Mouse (Mus musculus) heart, embryonic 12.5 days (tissue): ENCODE measurements at regions not wholly inside any gene's neighbourhood (a gene's known extent, or its start where the extent isn't known, plus 50 kb on each side); places are given as distances from the start of the nearest gene placed in this dataset.

ENCODE experiments used
- ATAC-seq: fragments of 200-750 bp; cut with Nextera tagmentation; 2 replicates; pipeline ENCODE4 v1.8.0; 2017; ENCODE audit warnings: moderate TSS enrichment, moderate library complexity; ENCODE audit not compliant: insufficient number of reproducible peaks, low FRiP score
- H3K27ac ChIP-seq: fragments of 300-500 bp; sonication (generic); 2 replicates; pipeline ENCODE4 v1.5.1; 2016; ENCODE audit warnings: mild to moderate bottlenecking, moderate library complexity; ENCODE audit not compliant: poor library complexity, severe bottlenecking
- H3K27me3 ChIP-seq: fragments of 300-500 bp; sonication (generic); replicated peaks from 2 replicates; pipeline ENCODE4 v1.6.1; 2016; ENCODE audit warnings: mild to moderate bottlenecking, moderate library complexity
- H3K36me3 ChIP-seq: fragments of 300-500 bp; sonication (generic); 2 replicates; pipeline ENCODE4 v1.6.1; 2016; ENCODE audit warnings: mild to moderate bottlenecking, moderate library complexity
- H3K4me1 ChIP-seq: fragments of 300-500 bp; sonication (generic); replicated peaks from 2 replicates; pipeline ENCODE4 v1.6.1; 2016; ENCODE audit warnings: mild to moderate bottlenecking
- H3K4me2 ChIP-seq: fragments of 300-500 bp; sonication (generic); 2 replicates; pipeline ENCODE4 v1.6.1; 2016; ENCODE audit warnings: mild to moderate bottlenecking, moderate library complexity
- H3K4me3 ChIP-seq: fragments of 300-500 bp; sonication (generic); 2 replicates; pipeline ENCODE4 v1.5.1; 2016; ENCODE audit warnings: mild to moderate bottlenecking
- H3K9ac ChIP-seq: fragments of 300-500 bp; sonication (generic); 2 replicates; pipeline ENCODE4 v1.6.1; 2016; ENCODE audit warnings: mild to moderate bottlenecking, moderate library complexity
- H3K9me3 ChIP-seq: fragments of 300-500 bp; sonication (generic); replicated peaks from 2 replicates; pipeline ENCODE4 v1.6.1; 2016; ENCODE audit warnings: mild to moderate bottlenecking, moderate library complexity
- WGBS: fragments of 180-500 bp; shearing (Covaris S2); methylation state at CpG from one replicate; pipeline ENCODE4 v1.1.7; 2016; 5-methylcytosine and 5-hydroxymethylcytosine counted together

- no peak overlapping the region for H3K27ac ChIP-seq
- no peaks in the 10 kb centered on the region for H3K9me3 ChIP-seq
- H3K4me2 ChIP-seq: no peak overlapping the region
- H3K4me1 ChIP-seq: no peaks in the 10 kb centered on the region
- no peak overlapping the region for H3K4me3 ChIP-seq
- 46% methylated on average over 7 of the region's 7 CpGs for WGBS
- H3K27me3 ChIP-seq: no peaks in the 10 kb centered on the region
- H3K36me3 ChIP-seq: no peaks in the 10 kb centered on the region
- no peak overlapping the region for H3K9ac ChIP-seq
- no peak for ATAC-seq
These were observed 216.0 kb downstream of the Rnd3 start for GRCm38 (mm10) chr2:50932936-50933335.

- Histone ChIP-seq H3K4me2 (no peak overlapping the region), H3K4me1 (no peaks in the 10 kb centered on the region), H3K9me3 (no peaks in the 10 kb centered on the region), H3K36me3 (no peaks in the 10 kb centered on the region), H3K27ac (no peak overlapping the region), H3K27me3 (no peaks in the 10 kb centered on the region), H3K9ac (no peak overlapping the region), H3K4me3 (no peak overlapping the region)
- ATAC-seq: no peak
These were observed 227.9 kb downstream of the Rnd3 start for GRCm38 (mm10) chr2:50921002-50921401.

GRCm38 (mm10) chr2:50916323-50917221 lies 232.3 kb downstream of the Rnd3 start:
- Histone ChIP-seq H3K9ac (no peak overlapping the region), H3K4me3 (no peak overlapping the region), H3K4me1 (no peaks in the 10 kb centered on the region), H3K36me3 (no peaks in the 10 kb centered on the region), H3K27me3 (no peaks in the 10 kb centered on the region), H3K4me2 (no peak overlapping the region), H3K27ac (no peak overlapping the region), H3K9me3 (no peaks in the 10 kb centered on the region)
- ATAC-seq: no peak
- 73% methylated on average over 18 of the region's 18 CpGs for WGBS

- ATAC-seq: no peak
- H3K36me3 ChIP-seq: no peaks in the 10 kb centered on the region
- H3K4me2 ChIP-seq: no peak overlapping the region
- no peaks in the 10 kb centered on the region for H3K4me1 ChIP-seq
- H3K9me3 ChIP-seq: no peaks in the 10 kb centered on the region
- no peak overlapping the region for H3K27ac ChIP-seq
- H3K9ac ChIP-seq: no peak overlapping the region
- no peaks in the 10 kb centered on the region for H3K27me3 ChIP-seq
- 89% methylated on average over 2 of the region's 2 CpGs for WGBS
- no peak overlapping the region for H3K4me3 ChIP-seq
These were observed 233.8 kb downstream of the Rnd3 start for GRCm38 (mm10) chr2:50915149-50915548.

GRCm38 (mm10) chr2:50914176-50914575 lies 234.7 kb downstream of the Rnd3 start:
- H3K27ac ChIP-seq: no peak overlapping the region
- H3K9ac ChIP-seq: no peak overlapping the region
- no peaks in the 10 kb centered on the region for H3K9me3 ChIP-seq
- H3K4me1 ChIP-seq: no peaks in the 10 kb centered on the region
- H3K4me2 ChIP-seq: no peak overlapping the region
- H3K4me3 ChIP-seq: no peak overlapping the region
- H3K36me3 ChIP-seq: no peaks in the 10 kb centered on the region
- no peaks in the 10 kb centered on the region for H3K27me3 ChIP-seq
- ATAC-seq: no peak

- 44% methylated on average over 3 of the region's 3 CpGs for WGBS
- Histone ChIP-seq H3K4me1 (peaks cover 7% of the 10 kb centered on the region), H3K27ac (no peak overlapping the region), H3K4me2 (no peak overlapping the region), H3K9me3 (no peaks in the 10 kb centered on the region), H3K27me3 (no peaks in the 10 kb centered on the region), H3K9ac (no peak overlapping the region), H3K36me3 (no peaks in the 10 kb centered on the region), H3K4me3 (no peak overlapping the region)
- no peak for ATAC-seq
These were observed 240.1 kb downstream of the Rnd3 start for GRCm38 (mm10) chr2:50908762-50909161.

GRCm38 (mm10) chr2:50902701-50903100 lies 246.2 kb downstream of the Rnd3 start:
- no peak for ATAC-seq
- H3K36me3 ChIP-seq: no peaks in the 10 kb centered on the region
- H3K4me1 ChIP-seq: peaks cover 7% of the 10 kb centered on the region
- WGBS: 68% methylated on average over 8 of the region's 8 CpGs
- no peaks in the 10 kb centered on the region for H3K27me3 ChIP-seq
- H3K4me3 ChIP-seq: no peak overlapping the region
- H3K9ac ChIP-seq: no peak overlapping the region
- H3K27ac ChIP-seq: no peak overlapping the region
- H3K9me3 ChIP-seq: no peaks in the 10 kb centered on the region
- H3K4me2 ChIP-seq: no peak overlapping the region

GRCm38 (mm10) chr2:50902220-50902619 lies 246.7 kb downstream of the Rnd3 start:
- no peak overlapping the region for H3K4me3 ChIP-seq
- peaks cover 7% of the 10 kb centered on the region for H3K4me1 ChIP-seq
- no peak overlapping the region for H3K4me2 ChIP-seq
- no peak overlapping the region for H3K9ac ChIP-seq
- H3K36me3 ChIP-seq: no peaks in the 10 kb centered on the region
- WGBS: 56% methylated on average over 9 of the region's 9 CpGs
- H3K27ac ChIP-seq: no peak overlapping the region
- no peaks in the 10 kb centered on the region for H3K27me3 ChIP-seq
- ATAC-seq: no peak
- H3K9me3 ChIP-seq: no peaks in the 10 kb centered on the region

GRCm38 (mm10) chr2:50888992-50889391 lies 259.9 kb downstream of the Rnd3 start:
- no peaks in the 10 kb centered on the region for H3K9me3 ChIP-seq
- H3K4me3 ChIP-seq: no peak overlapping the region
- no peak overlapping the region for H3K4me2 ChIP-seq
- H3K36me3 ChIP-seq: no peaks in the 10 kb centered on the region
- H3K4me1 ChIP-seq: peaks cover 9% of the 10 kb centered on the region
- H3K9ac ChIP-seq: no peak overlapping the region
- no peak for ATAC-seq
- no peak overlapping the region for H3K27ac ChIP-seq
- no peaks in the 10 kb centered on the region for H3K27me3 ChIP-seq
- WGBS: 81% methylated on average over 5 of the region's 5 CpGs

- no peak overlapping the region for H3K4me3 ChIP-seq
- H3K4me2 ChIP-seq: no peak overlapping the region
- H3K36me3 ChIP-seq: no peaks in the 10 kb centered on the region
- WGBS: 77% methylated on average over 4 of the region's 4 CpGs
- H3K9ac ChIP-seq: no peak overlapping the region
- no peaks in the 10 kb centered on the region for H3K9me3 ChIP-seq
- ATAC-seq: no peak
- H3K27ac ChIP-seq: no peak overlapping the region
- no peaks in the 10 kb centered on the region for H3K27me3 ChIP-seq
- peaks cover 9% of the 10 kb centered on the region for H3K4me1 ChIP-seq
These were observed 261.0 kb downstream of the Rnd3 start for GRCm38 (mm10) chr2:50887954-50888353.

GRCm38 (mm10) chr2:50885924-50886315 lies 263.0 kb downstream of the Rnd3 start:
- ATAC-seq: no peak
- Histone ChIP-seq H3K4me2 (0 out of 2 replicates have a peak overlapping the region, but pooled peaks have one; percentile 11), H3K9me3 (no peaks in the 10 kb centered on the region), H3K27me3 (no peaks in the 10 kb centered on the region), H3K4me1 (peaks cover 10% of the 10 kb centered on the region), H3K36me3 (no peaks in the 10 kb centered on the region), H3K9ac (no peak overlapping the region), H3K4me3 (no peak overlapping the region), H3K27ac (no peak overlapping the region)
- 25% methylated on average over 7 of the region's 7 CpGs for WGBS
